Mouse (Mus musculus): ENCODE results near the gene Ppp1r35. TPM values are rescaled to one million over a fixed set of nuclear protein-coding genes. Genes with fewer than 3 reads are reported as not detected.

The Ppp1r35 gene
- total and polyA plus RNA-seq, 2 experiments from 2014 or later: 10.4 to 24.0 TPM

DNA sequence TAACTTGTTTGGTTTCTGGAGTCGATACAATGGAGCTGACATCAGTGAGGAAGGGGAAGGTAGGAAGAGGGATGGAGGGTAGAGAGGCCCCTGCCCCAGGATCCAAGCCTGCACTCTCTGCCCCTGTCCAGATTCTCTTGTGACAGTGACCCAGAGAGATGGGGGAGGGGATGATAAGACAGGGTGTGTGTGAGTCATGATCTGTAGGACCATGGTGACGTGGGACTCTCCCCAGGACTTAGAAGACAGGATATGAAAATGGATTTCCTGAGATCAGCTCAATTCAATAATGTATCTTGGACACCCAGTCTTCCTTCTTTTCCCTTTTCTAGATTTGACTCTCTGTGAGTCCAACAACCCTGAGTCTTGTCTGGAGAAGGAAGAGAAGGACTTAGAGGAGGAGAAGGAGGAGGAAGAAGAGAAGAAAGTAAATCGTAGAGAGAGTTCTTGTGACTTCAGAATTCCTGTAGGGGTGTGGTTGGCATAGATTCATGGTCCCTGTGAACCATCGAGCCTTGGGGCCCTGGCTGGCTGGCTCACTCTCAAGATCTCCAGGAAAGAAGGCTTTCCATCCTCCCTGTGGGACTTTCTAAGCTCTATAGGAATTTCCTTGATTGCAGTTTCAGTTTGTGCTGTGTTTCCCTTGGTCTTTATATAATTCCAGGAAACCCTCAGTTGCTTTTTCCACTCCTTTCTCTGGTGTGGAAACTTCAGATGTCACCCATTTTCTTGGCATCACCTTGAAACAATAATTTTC, 39.0 kb downstream of the Ppp1r35 start:
- H3K4me1 ChIP-seq (ENCODE audit: control insufficient read depth, insufficient read depth): no peaks in the 10 kb centered on the region
- no peaks in the 10 kb centered on the region for H3K9me3 ChIP-seq (replicated peaks; ENCODE audit: control insufficient read depth, low read length)
- no peaks in the 10 kb centered on the region for H3K27me3 ChIP-seq (ENCODE audit: control insufficient read depth, insufficient read depth, low read length)
- peak; percentile 57 for DNase-seq (ENCODE audit: low spot score)
- TF ChIP-seq CTCF (IDR thresholded peaks at IDR 0.05; ENCODE audit: low read depth): no peak
- no peak for TF ChIP-seq EP300 (IDR thresholded peaks at IDR 0.05; ENCODE audit: low read depth)
- H3K36me3 ChIP-seq (replicated peaks; ENCODE audit: control insufficient read depth, insufficient read depth, low read length): no peaks in the 10 kb centered on the region
- no peak overlapping the region for H3K9ac ChIP-seq (replicated peaks; ENCODE audit: low read depth, low read length)
- peak; percentile 67 for ATAC-seq (ENCODE audit: insufficient read depth, low read depth)
- no peak overlapping the region for H3K4me3 ChIP-seq (ENCODE audit: low read depth, low read length)
- peak overlapping the region; percentile 50 for H3K27ac ChIP-seq (ENCODE audit: low read depth)
- H3K4me2 ChIP-seq (ENCODE audit: low read depth, low read length): no peak overlapping the region
- 34% methylated on average over 4 of the region's 4 CpGs for WGBS

DNA sequence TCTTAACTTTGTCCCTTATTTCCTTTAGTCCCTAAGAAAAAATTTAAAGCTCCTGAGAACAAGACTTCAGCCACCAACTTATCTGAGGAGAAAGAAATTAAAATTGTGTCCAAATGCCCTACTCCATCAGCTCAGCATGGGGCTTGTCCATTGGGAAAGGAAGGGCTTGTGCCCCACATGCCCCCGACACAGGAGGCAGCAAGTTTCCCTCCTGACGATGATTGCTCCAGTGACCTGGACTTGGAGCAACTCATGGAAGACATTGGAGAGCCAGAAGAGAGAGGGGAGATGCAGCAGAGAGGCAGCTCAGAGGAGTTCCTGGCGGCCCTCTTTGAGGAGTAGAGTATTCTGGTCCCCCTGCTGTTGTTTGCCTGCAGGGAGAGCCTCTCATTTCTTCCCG, 43.5 kb downstream of the Ppp1r35 start:
- Histone ChIP-seq H3K9ac (replicated peaks; ENCODE audit: low read depth, low read length) (no peak overlapping the region), H3K4me3 (ENCODE audit: low read depth, low read length) (no peak overlapping the region), H3K36me3 (replicated peaks; ENCODE audit: control insufficient read depth, insufficient read depth, low read length) (no peaks in the 10 kb centered on the region), H3K27me3 (ENCODE audit: control insufficient read depth, insufficient read depth, low read length) (no peaks in the 10 kb centered on the region), H3K4me2 (ENCODE audit: low read depth, low read length) (no peak overlapping the region), H3K27ac (ENCODE audit: low read depth) (no peak overlapping the region), H3K4me1 (ENCODE audit: control insufficient read depth, insufficient read depth) (no peaks in the 10 kb centered on the region), H3K9me3 (replicated peaks; ENCODE audit: control insufficient read depth, low read length) (no peaks in the 10 kb centered on the region)
- DNase-seq (ENCODE audit: low spot score): no peak
- no peak for ATAC-seq (ENCODE audit: insufficient read depth, low read depth)
- TF ChIP-seq EP300 (IDR thresholded peaks at IDR 0.05; ENCODE audit: low read depth): no peak
- no peak for TF ChIP-seq CTCF (IDR thresholded peaks at IDR 0.05; ENCODE audit: low read depth)
- WGBS: 66% methylated on average over 4 of the region's 4 CpGs

DNA sequence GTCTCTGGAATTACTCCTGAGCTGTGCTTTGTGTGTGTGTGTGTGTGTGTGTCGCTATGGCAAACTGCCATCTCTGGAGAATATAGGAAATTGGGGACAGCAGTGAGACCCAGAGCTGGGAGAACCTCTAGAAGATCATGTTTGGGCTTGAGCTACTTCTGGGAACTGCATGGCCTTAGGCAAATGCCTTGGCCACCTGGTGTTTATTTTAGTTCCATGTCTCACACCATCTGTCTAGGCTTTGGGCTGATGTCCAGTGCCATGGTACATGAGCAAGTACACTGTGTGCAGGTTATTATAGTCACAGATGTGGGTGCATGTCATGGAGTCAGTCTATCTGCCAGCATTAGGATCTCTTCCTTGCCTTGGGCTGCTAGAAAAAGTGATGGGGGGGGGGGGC, 44.0 kb downstream of the Ppp1r35 start:
- WGBS: 80% methylated on average over 1 of the region's 1 CpGs
- H3K4me3 ChIP-seq (ENCODE audit: low read depth, low read length): no peak overlapping the region
- H3K27me3 ChIP-seq (ENCODE audit: control insufficient read depth, insufficient read depth, low read length): no peaks in the 10 kb centered on the region

DNA sequence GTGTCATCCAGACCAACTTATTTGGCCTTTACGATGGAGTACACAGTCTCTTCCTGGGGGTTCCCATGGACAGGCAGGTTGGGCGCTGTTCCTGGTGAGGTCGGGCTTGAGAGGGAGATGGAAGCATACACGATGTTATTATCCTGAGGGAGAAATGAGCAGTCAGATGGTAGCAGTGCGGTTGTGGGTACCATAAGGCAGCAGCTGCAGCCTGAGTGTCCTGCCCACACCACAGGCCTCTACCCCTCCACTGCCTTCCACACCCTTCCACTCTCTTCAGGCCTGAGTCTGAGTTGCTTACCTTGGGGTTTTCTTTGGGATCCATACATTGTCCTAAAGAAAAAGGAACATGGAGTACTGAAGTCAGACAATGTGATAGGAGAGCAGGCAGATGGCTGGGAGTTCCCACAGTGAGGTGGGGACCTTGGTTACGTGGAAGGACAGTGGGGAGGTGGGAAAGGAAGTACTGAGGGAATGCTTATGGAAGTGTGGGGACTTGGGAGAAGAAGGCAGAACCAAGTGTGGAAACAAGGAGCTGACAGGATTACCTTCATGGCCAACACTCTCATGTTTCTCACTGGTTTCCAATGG, 44.9 kb downstream of the Ppp1r35 start:
- no peak for DNase-seq (ENCODE audit: low spot score)
- 88% methylated on average over 6 of the region's 6 CpGs for WGBS
- no peak overlapping the region for H3K9ac ChIP-seq (replicated peaks; ENCODE audit: low read depth, low read length)
- no peaks in the 10 kb centered on the region for H3K36me3 ChIP-seq (replicated peaks; ENCODE audit: control insufficient read depth, insufficient read depth, low read length)
- H3K9me3 ChIP-seq (replicated peaks; ENCODE audit: control insufficient read depth, low read length): no peaks in the 10 kb centered on the region
- H3K27ac ChIP-seq (ENCODE audit: low read depth): no peak overlapping the region
- H3K4me2 ChIP-seq (ENCODE audit: low read depth, low read length): no peak overlapping the region
- no peak for ATAC-seq (ENCODE audit: insufficient read depth, low read depth)
- TF ChIP-seq EP300 (IDR thresholded peaks at IDR 0.05; ENCODE audit: low read depth) (no peak), CTCF (IDR thresholded peaks at IDR 0.05; ENCODE audit: low read depth) (no peak)
- no peak overlapping the region for H3K4me3 ChIP-seq (ENCODE audit: low read depth, low read length)
- no peaks in the 10 kb centered on the region for H3K4me1 ChIP-seq (ENCODE audit: control insufficient read depth, insufficient read depth)
- H3K27me3 ChIP-seq (ENCODE audit: control insufficient read depth, insufficient read depth, low read length): no peaks in the 10 kb centered on the region

More for the DNA sequence above, 44.0 kb downstream of the Ppp1r35 start:
- ATAC-seq (ENCODE audit: insufficient read depth, low read depth) (no peak), DNase-seq (ENCODE audit: low spot score) (no peak)
- H3K27ac ChIP-seq (ENCODE audit: low read depth): no peak overlapping the region
- H3K36me3 ChIP-seq (replicated peaks; ENCODE audit: control insufficient read depth, insufficient read depth, low read length): no peaks in the 10 kb centered on the region
- H3K4me2 ChIP-seq (ENCODE audit: low read depth, low read length): no peak overlapping the region
- TF ChIP-seq CTCF (IDR thresholded peaks at IDR 0.05; ENCODE audit: low read depth): no peak
- no peak for TF ChIP-seq EP300 (IDR thresholded peaks at IDR 0.05; ENCODE audit: low read depth)
- H3K9me3 ChIP-seq (replicated peaks; ENCODE audit: control insufficient read depth, low read length): no peaks in the 10 kb centered on the region
- no peaks in the 10 kb centered on the region for H3K4me1 ChIP-seq (ENCODE audit: control insufficient read depth, insufficient read depth)
- H3K9ac ChIP-seq (replicated peaks; ENCODE audit: low read depth, low read length): no peak overlapping the region

DNA sequence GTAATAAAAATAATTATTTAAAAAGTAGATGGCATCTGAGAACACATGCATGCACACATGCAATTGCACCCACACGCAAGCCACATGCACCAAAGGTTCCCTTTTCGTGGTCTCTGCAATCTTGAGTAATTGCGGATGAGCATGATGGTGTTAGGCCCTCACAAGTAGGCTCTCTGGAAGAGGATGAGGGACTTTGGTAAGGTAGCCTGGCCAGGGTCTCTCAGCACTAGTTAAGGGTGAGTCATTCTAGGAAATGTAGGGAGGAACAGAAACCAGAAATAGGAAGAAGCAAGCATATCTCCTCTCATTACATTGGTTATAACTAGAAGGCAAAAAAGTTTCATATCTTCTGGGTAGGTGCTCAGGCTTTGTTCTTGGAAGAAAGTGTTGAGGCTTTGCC, 46.4 kb downstream of the Ppp1r35 start:
- Histone ChIP-seq H3K4me1 (ENCODE audit: control insufficient read depth, insufficient read depth) (no peaks in the 10 kb centered on the region), H3K27ac (ENCODE audit: low read depth) (no peak overlapping the region), H3K36me3 (replicated peaks; ENCODE audit: control insufficient read depth, insufficient read depth, low read length) (no peaks in the 10 kb centered on the region), H3K4me2 (ENCODE audit: low read depth, low read length) (no peak overlapping the region), H3K9me3 (replicated peaks; ENCODE audit: control insufficient read depth, low read length) (no peaks in the 10 kb centered on the region), H3K4me3 (ENCODE audit: low read depth, low read length) (no peak overlapping the region), H3K9ac (replicated peaks; ENCODE audit: low read depth, low read length) (no peak overlapping the region), H3K27me3 (ENCODE audit: control insufficient read depth, insufficient read depth, low read length) (no peaks in the 10 kb centered on the region)
- WGBS: 85% methylated on average over 3 of the region's 3 CpGs
- no peak for DNase-seq (ENCODE audit: low spot score)
- TF ChIP-seq EP300 (IDR thresholded peaks at IDR 0.05; ENCODE audit: low read depth): no peak
- no peak for TF ChIP-seq CTCF (IDR thresholded peaks at IDR 0.05; ENCODE audit: low read depth)
- ATAC-seq (ENCODE audit: insufficient read depth, low read depth): no peak
